Mouse (Mus musculus) ES-E14 (cell line): ENCODE data around the gene Mars. TPM values are rescaled to one million over a fixed set of nuclear protein-coding genes. Genes with fewer than 3 reads are reported as not detected.
A peak's percentile ranks its signal among the peaks of the same experiment; 100 is the strongest.
"Not testable (repeated sequence)": the region's sequence is repeated elsewhere in the genome, so short reads cannot be mapped to it uniquely, and the experiment has no call there.

ENCODE experiments used
- DNase-seq: peaks from one replicate; pipeline ENCODE4 v3.0.0-alpha.2; 2013; ENCODE audit warnings: low read depth, low spot score
- H3K27ac ChIP-seq: 2 replicates; pipeline ENCODE4 v1.5.1; 2012; ENCODE audit warnings: low read depth, mild to moderate bottlenecking, low read length, moderate library complexity, mixed read lengths; ENCODE audit not compliant: poor library complexity, insufficient read depth, severe bottlenecking
- H3K36me3 ChIP-seq: 2 replicates; pipeline ENCODE4 v1.6.1; 2012; ENCODE audit warnings: mild to moderate bottlenecking, low read length, moderate library complexity, mixed read lengths; ENCODE audit not compliant: control insufficient read depth, poor library complexity, insufficient read depth, severe bottlenecking
- H3K4me1 ChIP-seq, 2 experiments: fragments of 150-350 bp in 1 of 2; sonication (generic) in 1 of 2; 2 replicates each; pipeline ENCODE4 v1.6.1; 2012; ENCODE audit warnings: low read length in 2 of 2, mild to moderate bottlenecking in 1 of 2, mixed read lengths in 1 of 2; ENCODE audit not compliant: control insufficient read depth in 2 of 2, insufficient read depth in 2 of 2, poor library complexity in 1 of 2
- H3K4me3 ChIP-seq, 2 experiments: fragments of 150-350 bp in 1 of 2; sonication (generic) in 1 of 2; 2 replicates each; pipeline ENCODE4 v1.5.1; 2012; ENCODE audit warnings: low read length in 2 of 2, low read depth in 1 of 2, mild to moderate bottlenecking in 1 of 2, mixed read lengths in 1 of 2; ENCODE audit not compliant: insufficient read depth in 1 of 2, poor library complexity in 1 of 2, severe bottlenecking in 1 of 2
- H3K9ac ChIP-seq: 2 replicates; pipeline ENCODE4 v1.6.1; 2012; ENCODE audit warnings: low read depth, mild to moderate bottlenecking, low read length, mixed read lengths; ENCODE audit not compliant: poor library complexity, insufficient read depth, severe bottlenecking
- H3K9me3 ChIP-seq: fragments of 150-350 bp; sonication (generic); 2 replicates; pipeline ENCODE4 v1.6.1; 2012; ENCODE audit warnings: low read depth, mild to moderate bottlenecking, low read length; ENCODE audit not compliant: control insufficient read depth, insufficient read depth
- CHD2 ChIP-seq: IDR thresholded peaks from 2 replicates; pipeline ENCODE4 v1.6.1; 2014; ENCODE audit warnings: mild to moderate bottlenecking, low read depth, low read length, inconsistent platforms
- HCFC1 ChIP-seq: IDR thresholded peaks from 2 replicates; pipeline ENCODE4 v1.6.1; 2012; ENCODE audit warnings: low read length, inconsistent platforms, borderline replicate concordance; ENCODE audit not compliant: insufficient read depth
- MAFK ChIP-seq: IDR thresholded peaks from 2 replicates; pipeline ENCODE4 v1.6.1; 2014; ENCODE audit warnings: mild to moderate bottlenecking, low read depth, low read length, inconsistent platforms; ENCODE audit not compliant: insufficient read depth
- ZC3H11A ChIP-seq: IDR thresholded peaks from 2 replicates; pipeline ENCODE4 v1.6.1; 2012; ENCODE audit warnings: low read depth, mild to moderate bottlenecking, inconsistent platforms, low read length, borderline replicate concordance
- ZNF384 ChIP-seq: IDR thresholded peaks from 2 replicates; pipeline ENCODE4 v1.6.1; 2012; ENCODE audit warnings: low read depth, low read length, inconsistent platforms
- in situ Hi-C, 2 experiments: fragments of 600-800 bp; cut with MboI; formaldehyde crosslinking; loops; one replicate each; pipeline ENCODE4 v1.15.1; 2025; ENCODE audit warnings: low sequenced_read_pairs in 2 of 2, inconsistent platforms in 1 of 2; ENCODE audit not compliant: unreplicated experiment in 2 of 2
- total RNA-seq: library from RNA; depleted of rRNA; stranded (reverse); fragments of 300-350 nt; gene quantifications from 2 replicates; pipeline ENCODE4 v1.2.3, GENCODE M21; 2012

The Mars gene
- total RNA-seq, 1 experiment = 206 TPM

- Histone ChIP-seq H3K36me3 (peaks cover 17% of the 10 kb centered on the region), H3K9ac (no peak overlapping the region), H3K4me1 (peaks cover 2 to 4% of the 10 kb centered on the region in 2 experiments), H3K27ac (peak overlapping the region; percentile 55; the same call in 1 of the 2 replicates), H3K4me3 (no peak overlapping the region), H3K9me3 (no peaks in the 10 kb centered on the region)
- no peak for DNase-seq
- in situ Hi-C loops = no loop called here
- TF ChIP-seq ZC3H11A = no peak
These were observed 1.3 kb upstream of the Mars start for GRCm38 (mm10) chr10:127312858-127313257.

GRCm38 (mm10) chr10:127312356-127312676 lies 730 bp upstream of the Mars start:
- peak; percentile 98 for DNase-seq
- peaks cover 2 to 4% of the 10 kb centered on the region in 2 experiments for H3K4me1 ChIP-seq
- no peak overlapping the region for H3K27ac ChIP-seq
- TF ChIP-seq HCFC1 = peak; percentile 65; the same call in 1 of the 2 replicates
- TF ChIP-seq CHD2 = peak; percentile 41; the same call in 1 of the 2 replicates
- no peak for TF ChIP-seq MAFK
- no peak for TF ChIP-seq ZC3H11A
- 0 out of 2 replicates have a peak, but pooled peaks have one; percentile 51 for TF ChIP-seq ZNF384
- peaks cover 20% of the 10 kb centered on the region for H3K36me3 ChIP-seq
- in situ Hi-C loops = no loop called here
- peak overlapping the region; percentile 87 to 91 for H3K4me3 ChIP-seq
- peak overlapping the region; percentile 79; the same call in 1 of the 2 replicates for H3K9ac ChIP-seq
- H3K9me3 ChIP-seq = no peaks in the 10 kb centered on the region

- Histone ChIP-seq H3K4me1 (peaks cover 2 to 4% of the 10 kb centered on the region in 2 experiments), H3K9ac (peak overlapping the region; percentile 96), H3K36me3 (peaks cover 31% of the 10 kb centered on the region), H3K9me3 (no peaks in the 10 kb centered on the region), H3K27ac (peak overlapping the region; percentile 68), H3K4me3 (peak overlapping the region; percentile 87 to 91)
- in situ Hi-C loops = no loop called here
- no peak for DNase-seq
- TF ChIP-seq HCFC1 (no peak), MAFK (no peak), CHD2 (no peak), ZC3H11A (no peak), ZNF384 (no peak)
These were observed 787 bp downstream of the Mars start for GRCm38 (mm10) chr10:127310523-127311475.

GRCm38 (mm10) chr10:127309167-127309566 lies 2.4 kb downstream of the Mars start:
- in situ Hi-C loops, H3K9me3 ChIP-seq, H3K27ac ChIP-seq, DNase-seq, H3K9ac ChIP-seq, H3K4me1 ChIP-seq, H3K4me3 ChIP-seq: not testable (repeated sequence)
- peaks cover 47% of the 10 kb centered on the region for H3K36me3 ChIP-seq

- peaks cover 66% of the 10 kb centered on the region for H3K36me3 ChIP-seq
- no peak for DNase-seq
- in situ Hi-C loops = no loop called here
- H3K4me1 ChIP-seq = no peaks in the 10 kb centered on the region; a peak in 1 of 4 replicates
- H3K9ac ChIP-seq = no peak overlapping the region
- H3K9me3 ChIP-seq = no peaks in the 10 kb centered on the region
- no peak overlapping the region for H3K27ac ChIP-seq
- no peak overlapping the region for H3K4me3 ChIP-seq
- TF ChIP-seq CHD2 (no peak), ZC3H11A (no peak), MAFK (no peak), HCFC1 (no peak), ZNF384 (no peak)
These were observed 8.4 kb downstream of the Mars start for GRCm38 (mm10) chr10:127303136-127303535.
